Mouse (Mus musculus) brown adipose tissue, adult 24 weeks (tissue): ENCODE measurements around the gene Plppr3. TPM values are rescaled to one million over a fixed set of nuclear protein-coding genes. Genes with fewer than 3 reads are reported as not detected.

Experiments
- H3K27ac ChIP-seq: fragments of 200-500 bp; replicated peaks from 2 replicates; pipeline ENCODE4 v1.5.1; 2012; ENCODE audit warnings: low read depth, mild to moderate bottlenecking, low read length
- H3K4me1 ChIP-seq: fragments of 200-500 bp; 2 replicates; pipeline ENCODE4 v1.6.1; 2012; ENCODE audit warnings: low read length, mixed read lengths; ENCODE audit not compliant: control insufficient read depth, insufficient read depth, insufficient read length
- H3K4me3 ChIP-seq: fragments of 200-500 bp; 2 replicates; pipeline ENCODE4 v1.5.1; 2012; ENCODE audit warnings: low read depth, mild to moderate bottlenecking, low read length, moderate library complexity; ENCODE audit not compliant: insufficient read depth
- polyA plus RNA-seq: library from polyadenylated mRNA; stranded (reverse); fragments of >200 nt; gene quantifications from 2 replicates; pipeline ENCODE4 v1.2.4, GENCODE M21; 2012; ENCODE audit not compliant: missing spikeins, insufficient read depth, insufficient read length

Gene Plppr3
- polyA plus RNA-seq, 1 experiment: not detected

DNA sequence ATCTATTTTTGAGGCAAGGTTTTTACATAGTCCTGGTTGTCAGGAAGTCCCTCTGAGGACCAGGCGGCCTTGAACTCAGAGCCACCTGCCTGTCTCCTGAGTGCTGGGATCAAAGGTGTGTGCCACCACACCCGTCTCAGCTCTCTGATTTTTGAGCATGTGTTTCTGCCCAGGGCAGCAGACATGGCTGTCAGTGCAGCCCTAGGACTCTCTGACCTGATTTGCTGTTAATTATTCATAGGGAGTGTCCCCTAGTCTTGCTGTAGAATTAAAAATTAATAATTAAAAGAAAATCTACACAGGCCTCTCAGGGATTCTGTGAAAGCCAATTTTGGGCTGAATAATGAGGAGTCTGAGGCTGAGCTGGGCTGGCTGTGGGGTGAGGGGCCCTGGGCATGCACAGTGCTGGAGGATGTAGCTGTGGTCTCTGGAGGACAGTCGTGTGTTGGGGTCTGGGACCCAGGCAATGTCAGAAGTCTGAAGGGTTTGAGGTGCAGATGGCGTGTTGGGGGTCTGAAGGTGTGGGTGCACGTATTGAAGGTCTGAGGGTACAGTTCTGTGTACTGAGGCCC is 60.1 kb downstream of the Plppr3 start:
- no peak overlapping the region for H3K4me3 ChIP-seq
- no peak overlapping the region for H3K27ac ChIP-seq
- no peaks in the 10 kb centered on the region for H3K4me1 ChIP-seq

DNA sequence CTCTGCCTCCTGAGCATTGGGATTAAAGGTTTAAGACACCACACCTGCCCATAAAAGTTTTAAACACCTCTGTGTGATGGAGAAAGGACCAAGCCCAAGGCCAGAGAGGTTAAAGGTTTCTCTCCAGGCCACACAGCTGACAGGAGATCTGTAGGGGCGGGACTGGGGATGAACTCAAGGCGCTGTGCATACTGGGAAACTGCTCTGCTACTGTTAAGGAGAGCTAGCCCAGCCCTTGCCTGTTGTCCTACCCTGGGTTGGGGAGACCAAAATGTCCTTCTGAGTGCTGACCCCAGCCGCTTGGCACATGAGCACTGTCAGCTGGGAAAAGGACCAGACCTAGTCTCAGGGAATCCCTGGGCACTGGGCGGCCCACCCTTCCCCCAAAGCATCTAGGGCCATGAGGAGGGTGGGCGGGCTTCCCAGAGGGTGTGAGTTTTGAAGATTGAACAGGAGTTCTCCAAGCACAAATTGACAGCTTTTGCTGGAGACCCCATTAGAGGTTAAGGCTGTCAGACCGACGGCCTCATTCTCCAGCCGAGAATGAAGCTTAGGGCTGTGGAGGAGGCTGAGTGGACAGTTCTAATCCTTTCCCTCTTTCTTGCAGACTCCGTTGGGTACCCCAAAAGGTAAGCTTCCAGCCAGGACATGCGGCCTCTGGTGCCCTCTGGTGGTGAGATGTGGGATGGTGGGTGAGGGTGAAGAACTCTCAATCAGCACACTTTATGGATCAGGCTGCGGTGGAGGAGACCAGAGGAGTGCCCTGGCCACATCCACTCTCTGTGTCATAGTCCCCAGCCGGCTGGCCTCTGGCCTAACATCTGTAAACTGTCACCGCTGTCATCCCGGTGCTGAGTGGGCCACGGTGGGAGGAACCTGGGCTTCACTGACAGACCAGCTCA is 62.4 kb downstream of the Plppr3 start:
- Histone ChIP-seq H3K27ac (no peak overlapping the region), H3K4me1 (no peaks in the 10 kb centered on the region), H3K4me3 (no peak overlapping the region)

Other genes with a start within 250 kb of the Plppr3 start
- 0.92 and 1.7 TPM in 2 replicates for gene Shc2, start 236.7 kb downstream of the Plppr3 start, polyA plus RNA-seq
- gene Odf3l2, start 228.9 kb downstream of the Plppr3 start, polyA plus RNA-seq: 1.2 TPM in 1 of 2 replicates, not detected in the other
- gene Madcam1, start 210.1 kb downstream of the Plppr3 start, polyA plus RNA-seq: not detected in 2 replicates
- 17.0 and 17.6 TPM in 2 replicates for gene Tpgs1, start 205.3 kb downstream of the Plppr3 start, polyA plus RNA-seq
- gene Cdc34, start 192.4 kb downstream of the Plppr3 start, polyA plus RNA-seq: 181 and 274 TPM in 2 replicates
- gene Gzmm, start 185.6 kb downstream of the Plppr3 start, polyA plus RNA-seq: not detected in 2 replicates
- 495 and 669 TPM in 2 replicates for gene Bsg, start 170.1 kb downstream of the Plppr3 start, polyA plus RNA-seq
- gene Hcn2, start 158.0 kb downstream of the Plppr3 start, polyA plus RNA-seq: 0.52 TPM in 1 of 2 replicates, not detected in the other
- 20.1 and 32.1 TPM in 2 replicates for gene Polrmt, start 128.1 kb downstream of the Plppr3 start, polyA plus RNA-seq
- gene Fgf22, start 119.6 kb downstream of the Plppr3 start, polyA plus RNA-seq: not detected in 2 replicates
- 23.3 and 27.2 TPM in 2 replicates for gene Rnf126, start 107.7 kb downstream of the Plppr3 start, polyA plus RNA-seq
- gene Fstl3, start 97.4 kb downstream of the Plppr3 start, polyA plus RNA-seq: 0.96 and 1.3 TPM in 2 replicates
- not detected in 2 replicates for gene Prss57, start 83.7 kb downstream of the Plppr3 start, polyA plus RNA-seq
- gene Palm, start 81.1 kb downstream of the Plppr3 start, polyA plus RNA-seq: 12.4 and 18.7 TPM in 2 replicates
- not detected in 2 replicates for gene Misp, start 53.6 kb downstream of the Plppr3 start, polyA plus RNA-seq
- 45.6 and 50.5 TPM in 2 replicates for gene Ptbp1, start 20.2 kb downstream of the Plppr3 start, polyA plus RNA-seq
- 1.4 and 1.7 TPM in 2 replicates for gene Prtn3, start 158 bp downstream of the Plppr3 start, polyA plus RNA-seq
- gene Elane, start 11.6 kb upstream of the Plppr3 start, polyA plus RNA-seq: not detected in 2 replicates
- gene Cfd, start 16.2 kb upstream of the Plppr3 start, polyA plus RNA-seq: 1,172 and 3,758 TPM in 2 replicates
- gene Med16, start 34.3 kb upstream of the Plppr3 start, polyA plus RNA-seq: 11.2 and 12.9 TPM in 2 replicates
- not detected in 2 replicates for gene Gm26602, start 36.2 kb upstream of the Plppr3 start, polyA plus RNA-seq
- 0.38 and 0.63 TPM in 2 replicates for gene Kiss1r, start 42.3 kb upstream of the Plppr3 start, polyA plus RNA-seq
- gene R3hdm4, start 46.6 kb upstream of the Plppr3 start, polyA plus RNA-seq: 55.0 and 60.7 TPM in 2 replicates
- gene Arid3a, start 52.4 kb upstream of the Plppr3 start, polyA plus RNA-seq: 1.3 and 2.9 TPM in 2 replicates
- 25.6 and 44.7 TPM in 2 replicates for gene Wdr18, start 85.5 kb upstream of the Plppr3 start, polyA plus RNA-seq
- not detected in 2 replicates for gene Grin3b, start 96.1 kb upstream of the Plppr3 start, polyA plus RNA-seq
- 69.8 and 75.4 TPM in 2 replicates for gene Tmem259, start 109.7 kb upstream of the Plppr3 start, polyA plus RNA-seq
- gene Cnn2, start 114.0 kb upstream of the Plppr3 start, polyA plus RNA-seq: 6.4 and 10.3 TPM in 2 replicates
- 5.1 and 5.4 TPM in 2 replicates for gene Abca7, start 121.9 kb upstream of the Plppr3 start, polyA plus RNA-seq
- gene Arhgap45, start 142.0 kb upstream of the Plppr3 start, polyA plus RNA-seq: 1.8 and 2.6 TPM in 2 replicates
- 78.3 and 85.8 TPM in 2 replicates for gene Polr2e, start 165.2 kb upstream of the Plppr3 start, polyA plus RNA-seq
- 2,282 and 3,621 TPM in 2 replicates for gene Gpx4, start 172.5 kb upstream of the Plppr3 start, polyA plus RNA-seq
- gene Sbno2, start 230.9 kb upstream of the Plppr3 start, polyA plus RNA-seq: 14.3 and 16.2 TPM in 2 replicates
- 113 and 121 TPM in 2 replicates for gene Stk11, start 241.2 kb upstream of the Plppr3 start, polyA plus RNA-seq